Mouse (Mus musculus) kidney, embryonic 15.5 days (tissue): Measurements from ENCODE around the gene Tbc1d22b. TPM values are rescaled to one million over a fixed set of nuclear protein-coding genes. Genes with fewer than 3 reads are reported as not detected.
"Not testable (repeated sequence)": the region's sequence is repeated elsewhere in the genome, so short reads cannot be mapped to it uniquely, and the experiment has no call there.

Experiments
- ATAC-seq: fragments of 200-750 bp; cut with Nextera tagmentation; replicated peaks from 2 replicates; pipeline ENCODE4 v1.8.0; 2017; ENCODE audit warnings: moderate TSS enrichment; ENCODE audit not compliant: low FRiP score
- H3K27ac ChIP-seq: fragments of 300-500 bp; sonication (generic); 2 replicates; pipeline ENCODE4 v1.5.1; 2015; ENCODE audit warnings: mild to moderate bottlenecking, inconsistent platforms
- H3K27me3 ChIP-seq: fragments of 300-500 bp; sonication (generic); 2 replicates; pipeline ENCODE4 v1.6.1; 2015; ENCODE audit warnings: inconsistent platforms
- H3K36me3 ChIP-seq: fragments of 300-500 bp; sonication (generic); 2 replicates; pipeline ENCODE4 v1.6.1; 2015; ENCODE audit warnings: inconsistent platforms
- H3K4me1 ChIP-seq: fragments of 300-500 bp; sonication (generic); 2 replicates; pipeline ENCODE4 v1.6.1; 2015; ENCODE audit warnings: inconsistent platforms
- H3K4me2 ChIP-seq: fragments of 300-500 bp; sonication (generic); 2 replicates; pipeline ENCODE4 v1.6.1; 2015; ENCODE audit warnings: moderate library complexity, mild to moderate bottlenecking, inconsistent platforms
- H3K4me3 ChIP-seq: fragments of 300-500 bp; sonication (generic); replicated peaks from 2 replicates; pipeline ENCODE4 v1.5.1; 2015; ENCODE audit warnings: mild to moderate bottlenecking, inconsistent platforms
- H3K9ac ChIP-seq: fragments of 300-500 bp; sonication (generic); 2 replicates; pipeline ENCODE4 v1.6.1; 2015; ENCODE audit warnings: mild to moderate bottlenecking, inconsistent platforms
- H3K9me3 ChIP-seq: fragments of 300-500 bp; sonication (generic); replicated peaks from 2 replicates; pipeline ENCODE4 v1.6.1; 2016; ENCODE audit warnings: inconsistent platforms
- WGBS: fragments of 180-500 bp; shearing (Covaris S2); methylation state at CpG from one replicate; pipeline ENCODE4 v1.1.7; 2015; ENCODE audit warnings: mixed read lengths; 5-methylcytosine and 5-hydroxymethylcytosine counted together
- polyA plus RNA-seq: library from polyadenylated mRNA; unstranded; fragments of >200 nt; fragmentation: Nextera tagmentation; extraction: Ambion mirVana; gene quantifications from 2 replicates; pipeline ENCODE4 v1.2.1, GENCODE M21; 2015

Tbc1d22b gene
- polyA plus RNA-seq, 1 experiment from 2014 or later: 19.3 TPM

- ATAC-seq: no peak
- Histone ChIP-seq H3K4me3 (no peak overlapping the region), H3K4me1 (0 out of 2 replicates have a peak, but pooled peaks cover 4% of the 10 kb centered on the region), H3K27me3 (no peaks in the 10 kb centered on the region), H3K9me3 (no peaks in the 10 kb centered on the region), H3K9ac (no peak overlapping the region), H3K36me3 (peaks cover 73% of the 10 kb centered on the region), H3K4me2 (no peak overlapping the region), H3K27ac (no peak overlapping the region)
- 86% methylated on average over 8 of the region's 8 CpGs for WGBS
Measured at GRCm38 (mm10) chr17:29599537-29599936, 50.0 kb downstream of the Tbc1d22b start.

GRCm38 (mm10) chr17:29601391-29601790 lies 51.8 kb downstream of the Tbc1d22b start:
- Histone ChIP-seq H3K4me2 (no peak overlapping the region), H3K36me3 (peaks cover 65% of the 10 kb centered on the region), H3K9ac (no peak overlapping the region), H3K27me3 (no peaks in the 10 kb centered on the region), H3K4me1 (0 out of 2 replicates have a peak, but pooled peaks cover 7% of the 10 kb centered on the region), H3K9me3 (no peaks in the 10 kb centered on the region), H3K27ac (no peak overlapping the region), H3K4me3 (no peak overlapping the region)
- no peak for ATAC-seq
- 73% methylated on average over 4 of the region's 4 CpGs for WGBS

- no peak overlapping the region for H3K27ac ChIP-seq
- no peak overlapping the region for H3K4me3 ChIP-seq
- no peaks in the 10 kb centered on the region for H3K27me3 ChIP-seq
- no peaks in the 10 kb centered on the region for H3K9me3 ChIP-seq
- no peak for ATAC-seq
- H3K4me2 ChIP-seq: no peak overlapping the region
- peaks cover 61% of the 10 kb centered on the region for H3K36me3 ChIP-seq
- 23% methylated on average over 6 of the region's 6 CpGs for WGBS
- H3K9ac ChIP-seq: no peak overlapping the region
- H3K4me1 ChIP-seq: 0 out of 2 replicates have a peak, but pooled peaks cover 7% of the 10 kb centered on the region
Measured at GRCm38 (mm10) chr17:29603283-29603682, 53.7 kb downstream of the Tbc1d22b start.

- 87% methylated on average over 5 of the region's 5 CpGs for WGBS
- not testable (repeated sequence) for H3K36me3 ChIP-seq, ATAC-seq, H3K9ac ChIP-seq, H3K9me3 ChIP-seq, H3K27me3 ChIP-seq, H3K4me2 ChIP-seq, H3K4me3 ChIP-seq, H3K27ac ChIP-seq
- H3K4me1 ChIP-seq: peaks cover 34% of the 10 kb centered on the region
Measured at GRCm38 (mm10) chr17:29613453-29613852, 63.9 kb downstream of the Tbc1d22b start.

GRCm38 (mm10) chr17:29614115-29615023 lies 64.8 kb downstream of the Tbc1d22b start, which contains the start of the genes Rnf8 and Gm28043:
Rnf8 (plus strand) TSS chr17:29614790.
Gm28043 (plus strand) TSS chr17:29614876.
- peaks cover 10% of the 10 kb centered on the region for H3K36me3 ChIP-seq
- peak within 1 kb of the TSS; percentile 83 for H3K4me3 ChIP-seq
- peaks cover 34% of the 10 kb centered on the region for H3K4me1 ChIP-seq
- peak within 1 kb of the TSS; percentile 97 for H3K27ac ChIP-seq
- no peaks in the 10 kb centered on the region for H3K27me3 ChIP-seq
- H3K9ac ChIP-seq: peak within 1 kb of the TSS; percentile 94
- 1% methylated on average over 52 of the region's 52 CpGs for WGBS
- H3K9me3 ChIP-seq: no peaks in the 10 kb centered on the region
- H3K4me2 ChIP-seq: peak within 1 kb of the TSS; percentile 82
- peak; percentile 90 for ATAC-seq

GRCm38 (mm10) chr17:29615024-29615551 lies 65.5 kb downstream of the Tbc1d22b start:
- no peaks in the 10 kb centered on the region for H3K27me3 ChIP-seq
- H3K9me3 ChIP-seq: no peaks in the 10 kb centered on the region
- peak; percentile 77 for ATAC-seq
- under 1% methylated on average over 33 of the region's 43 CpGs for WGBS
- peak overlapping the region; percentile 94 for H3K9ac ChIP-seq
- peaks cover 34% of the 10 kb centered on the region for H3K4me1 ChIP-seq
- peak overlapping the region; percentile 97 for H3K27ac ChIP-seq
- peak overlapping the region; percentile 83 for H3K4me3 ChIP-seq
- peak overlapping the region; percentile 82 for H3K4me2 ChIP-seq
- H3K36me3 ChIP-seq: peaks cover 17% of the 10 kb centered on the region

- Histone ChIP-seq H3K27ac (peak overlapping the region; percentile 97), H3K4me1 (peaks cover 34% of the 10 kb centered on the region), H3K9ac (peak overlapping the region; percentile 94), H3K4me2 (peak overlapping the region; percentile 82), H3K4me3 (peak overlapping the region; percentile 83), H3K9me3 (no peaks in the 10 kb centered on the region), H3K27me3 (no peaks in the 10 kb centered on the region), H3K36me3 (peaks cover 20% of the 10 kb centered on the region)
- whole genome bisulfite sequencing: 8% methylated on average over 4 of the region's 4 CpGs
- no peak for ATAC-seq
Measured at GRCm38 (mm10) chr17:29615616-29616015, 66.0 kb downstream of the Tbc1d22b start.

- no peaks in the 10 kb centered on the region for H3K9me3 ChIP-seq
- 83% methylated on average over 3 of the region's 3 CpGs for WGBS
Measured at GRCm38 (mm10) chr17:29619231-29619630, 69.6 kb downstream of the Tbc1d22b start.

GRCm38 (mm10) chr17:29623488-29623887 lies 73.9 kb downstream of the Tbc1d22b start:
- WGBS: 97% methylated on average over 8 of the region's 8 CpGs
- no peak overlapping the region for H3K4me3 ChIP-seq
- H3K36me3 ChIP-seq: peaks cover 97% of the 10 kb centered on the region
- no peak for ATAC-seq
- H3K4me2 ChIP-seq: no peak overlapping the region
- H3K9ac ChIP-seq: no peak overlapping the region
- no peak overlapping the region for H3K27ac ChIP-seq
- no peaks in the 10 kb centered on the region for H3K9me3 ChIP-seq
- H3K4me1 ChIP-seq: no peaks in the 10 kb centered on the region
- no peaks in the 10 kb centered on the region for H3K27me3 ChIP-seq

More at GRCm38 (mm10) chr17:29619231-29619630, 69.6 kb downstream of the Tbc1d22b start:
- peaks cover 56% of the 10 kb centered on the region for H3K36me3 ChIP-seq
- H3K4me1 ChIP-seq: peaks cover 27% of the 10 kb centered on the region
- no peak overlapping the region for H3K4me3 ChIP-seq
- no peak overlapping the region for H3K27ac ChIP-seq
- no peak for ATAC-seq
- no peaks in the 10 kb centered on the region for H3K27me3 ChIP-seq
- H3K9ac ChIP-seq: no peak overlapping the region
- no peak overlapping the region for H3K4me2 ChIP-seq

- H3K27me3 ChIP-seq: no peaks in the 10 kb centered on the region
- H3K4me3 ChIP-seq: no peak overlapping the region
- H3K27ac ChIP-seq: no peak overlapping the region
- H3K9me3 ChIP-seq: no peaks in the 10 kb centered on the region
- H3K36me3 ChIP-seq: peaks cover 99% of the 10 kb centered on the region
- no peak for ATAC-seq
- H3K4me2 ChIP-seq: no peak overlapping the region
- no peak overlapping the region for H3K9ac ChIP-seq
- 73% methylated on average over 9 of the region's 9 CpGs for WGBS
- no peaks in the 10 kb centered on the region for H3K4me1 ChIP-seq
Measured at GRCm38 (mm10) chr17:29627285-29627684, 77.7 kb downstream of the Tbc1d22b start.

GRCm38 (mm10) chr17:29628946-29629345 lies 79.4 kb downstream of the Tbc1d22b start:
- H3K27ac ChIP-seq: no peak overlapping the region
- H3K9ac ChIP-seq: no peak overlapping the region
- no peaks in the 10 kb centered on the region for H3K9me3 ChIP-seq
- H3K36me3 ChIP-seq: peaks cover 98% of the 10 kb centered on the region
- no peak for ATAC-seq
- no peak overlapping the region for H3K4me3 ChIP-seq
- H3K27me3 ChIP-seq: no peaks in the 10 kb centered on the region
- WGBS: 87% methylated on average over 5 of the region's 5 CpGs
- H3K4me2 ChIP-seq: no peak overlapping the region
- H3K4me1 ChIP-seq: no peaks in the 10 kb centered on the region

- Histone ChIP-seq H3K4me1 (no peaks in the 10 kb centered on the region), H3K36me3 (peaks cover 98% of the 10 kb centered on the region), H3K27ac (no peak overlapping the region), H3K4me3 (no peak overlapping the region), H3K9me3 (no peaks in the 10 kb centered on the region), H3K9ac (no peak overlapping the region), H3K4me2 (no peak overlapping the region), H3K27me3 (no peaks in the 10 kb centered on the region)
- 83% methylated on average over 5 of the region's 5 CpGs for WGBS
- no peak for ATAC-seq
Measured at GRCm38 (mm10) chr17:29629620-29630019, 80.0 kb downstream of the Tbc1d22b start.
